Mouse (Mus musculus): ENCODE results near the gene Ctu1. TPM values are rescaled to one million over a fixed set of nuclear protein-coding genes. Genes with fewer than 3 reads are reported as not detected.
"Not testable (repeated sequence)": the region's sequence is repeated elsewhere in the genome, so short reads cannot be mapped to it uniquely, and the experiment has no call there.

Gene Ctu1
- total RNA-seq (2021): 10 to 100 TPM; 11.2 to 14.6 TPM
- long read RNA-seq, experiment 1, transcript Ctu1-201 (3 exons, 2,475 nt): major isoform, 19 of 23 reads
- long read RNA-seq, experiment 1, partial matches to known transcripts: 4 of 23 reads
- long read RNA-seq, experiment 1, other reads (novel, unspliced or antisense): 0 of 23 reads
- long read RNA-seq, experiment 2, transcript Ctu1-201 (3 exons, 2,475 nt): major isoform, 7 of 7 reads
- long read RNA-seq, experiment 2, partial matches to known transcripts: 0 of 7 reads
- long read RNA-seq, experiment 2, other reads (novel, unspliced or antisense): 0 of 7 reads

DNA sequence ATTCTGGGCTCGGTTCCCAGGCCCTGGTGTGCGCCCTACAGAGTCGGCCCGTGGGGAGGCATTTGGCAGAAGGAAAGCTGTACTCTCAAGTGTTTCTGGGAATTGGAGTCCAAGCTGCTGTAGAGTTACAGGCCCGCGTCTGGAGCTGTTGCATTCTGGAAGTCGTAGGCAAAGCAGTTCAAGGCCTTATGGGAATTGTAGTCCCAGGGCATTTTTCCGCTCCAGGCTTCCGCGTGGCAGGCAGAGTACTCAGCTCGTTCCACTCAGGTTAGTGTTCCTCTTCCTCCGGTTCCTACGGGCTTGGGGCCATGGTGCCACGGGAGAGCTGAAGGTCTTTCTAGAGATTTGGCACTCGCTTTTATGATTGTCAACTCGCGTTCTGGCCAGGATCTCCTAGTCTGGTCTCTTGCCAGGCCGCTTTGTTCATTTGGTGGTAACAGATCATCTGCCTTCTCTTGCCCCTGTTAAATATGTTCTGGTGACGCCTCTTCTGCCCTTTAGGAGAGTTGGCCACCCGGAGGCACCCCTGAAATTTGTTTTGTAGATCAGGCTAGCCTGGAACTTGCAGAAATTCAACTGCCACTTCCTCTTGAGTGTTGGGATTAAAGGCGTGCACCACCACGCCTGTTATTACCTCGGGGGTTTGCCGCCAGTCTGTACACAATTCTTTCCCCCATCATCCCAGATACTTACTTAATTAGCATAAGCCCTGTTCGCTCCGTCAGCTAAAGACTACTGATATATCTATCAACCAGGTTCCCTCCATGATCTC lies at the start of gene Ctu1:
TSS of gene Ctu1 (plus strand) at position 208 of the 772 bp plus-strand sequence.
- peak; percentile 92 to 93 for DNase-seq

DNA sequence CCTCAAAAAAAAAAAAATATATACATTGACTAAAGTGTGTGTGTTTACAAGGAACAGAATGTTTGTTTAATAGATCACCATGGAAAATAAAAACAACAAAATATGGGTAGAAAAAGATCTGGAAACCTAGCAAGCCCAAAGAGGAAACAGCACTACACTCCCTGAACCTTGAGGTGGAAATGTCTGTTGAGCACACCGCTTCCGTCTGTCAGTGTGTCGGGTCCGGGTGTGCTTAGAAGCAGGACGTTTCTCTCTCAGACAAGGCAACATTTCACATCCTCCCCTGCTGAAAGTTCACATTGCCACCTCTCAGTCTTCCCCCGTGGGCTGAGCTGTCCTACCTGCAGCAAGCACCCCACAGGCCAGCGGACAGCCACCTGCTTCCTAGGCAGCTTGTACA lies 48.9 kb upstream of the Ctu1 start:
- DNase-seq: no peak

DNA sequence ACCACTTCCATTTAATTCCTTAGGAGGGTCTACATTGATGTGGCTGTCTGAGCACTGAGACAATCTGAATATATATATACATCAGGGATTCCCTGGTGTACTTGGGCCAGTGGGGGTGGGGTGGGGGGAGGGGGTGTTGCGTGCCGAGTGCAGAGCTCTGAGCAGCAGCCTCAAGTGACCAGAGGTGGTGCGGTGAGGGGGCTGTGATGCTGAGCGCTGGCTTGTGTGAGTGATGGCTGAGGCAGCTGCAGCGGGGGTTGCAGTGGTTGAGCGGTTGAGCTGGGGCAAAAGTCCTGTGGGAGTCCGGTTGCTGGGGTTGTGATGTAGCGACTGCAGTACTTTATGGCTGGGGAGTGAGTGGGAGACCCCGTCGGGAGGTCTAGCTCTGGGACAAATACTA lies 48.0 kb upstream of the Ctu1 start:
- no peak for DNase-seq

GRCm38 (mm10) chr7:43625065-43625464 lies 46.8 kb upstream of the Ctu1 start:
- no peak for DNase-seq

DNA sequence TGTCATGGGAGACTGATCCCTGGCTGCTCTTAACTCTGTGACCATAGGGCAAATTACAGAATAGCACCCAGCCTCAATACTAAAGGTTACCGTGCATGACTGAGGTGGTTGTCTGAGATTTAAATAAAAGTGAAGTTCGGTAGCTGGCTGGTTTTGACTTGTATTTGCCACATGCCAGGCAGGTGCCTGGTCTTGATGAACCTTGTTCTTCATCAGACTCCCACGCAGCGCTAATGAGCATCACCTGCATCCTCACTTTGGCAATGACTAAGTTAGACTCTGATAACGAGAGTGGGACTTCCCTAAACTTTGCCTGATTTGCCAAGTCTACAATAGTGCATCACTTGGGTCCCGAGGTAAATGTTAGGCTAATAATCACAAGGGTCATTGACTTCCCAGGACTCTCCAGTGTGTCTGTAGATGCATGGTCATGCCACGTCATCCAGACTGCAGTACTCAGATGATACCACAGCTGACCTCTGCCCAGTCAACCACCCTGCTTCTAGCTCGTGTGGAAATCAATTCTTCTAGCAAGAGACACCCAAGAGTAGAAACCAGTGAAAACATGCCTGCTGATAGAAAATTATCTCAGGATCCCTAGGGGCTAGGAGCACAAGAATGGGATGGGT lies 45.9 kb upstream of the Ctu1 start:
- no peak for DNase-seq

GRCm38 (mm10) chr7:43633940-43634339 lies 37.9 kb upstream of the Ctu1 start:
- no peak for DNase-seq

- DNase-seq: no peak
These were observed 37.3 kb upstream of the Ctu1 start, which contains the start of gene Ceacam18 for GRCm38 (mm10) chr7:43634500-43634899. TSS of gene Ceacam18 (plus strand) at chr7:43634707.

DNA sequence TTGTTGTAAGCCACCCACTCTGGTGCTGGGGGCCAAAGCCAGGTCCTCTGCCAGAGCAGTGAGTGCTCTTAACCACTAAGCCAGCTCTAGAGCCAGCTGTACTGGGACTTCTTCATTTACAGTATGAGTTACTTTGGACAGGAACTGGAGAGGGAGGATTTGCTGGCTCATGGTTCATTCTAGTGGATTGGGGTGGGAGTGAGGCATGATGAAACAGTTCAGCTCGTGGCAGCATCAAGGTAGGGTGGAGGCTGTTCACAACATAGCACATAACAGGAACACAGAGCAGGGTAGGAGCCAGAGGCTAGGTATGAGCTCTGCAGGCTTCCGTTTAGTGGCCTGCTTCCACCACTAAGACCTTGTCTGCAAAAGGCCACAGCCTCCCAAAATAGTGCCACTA lies 35.6 kb upstream of the Ctu1 start:
- DNase-seq: no peak

DNA sequence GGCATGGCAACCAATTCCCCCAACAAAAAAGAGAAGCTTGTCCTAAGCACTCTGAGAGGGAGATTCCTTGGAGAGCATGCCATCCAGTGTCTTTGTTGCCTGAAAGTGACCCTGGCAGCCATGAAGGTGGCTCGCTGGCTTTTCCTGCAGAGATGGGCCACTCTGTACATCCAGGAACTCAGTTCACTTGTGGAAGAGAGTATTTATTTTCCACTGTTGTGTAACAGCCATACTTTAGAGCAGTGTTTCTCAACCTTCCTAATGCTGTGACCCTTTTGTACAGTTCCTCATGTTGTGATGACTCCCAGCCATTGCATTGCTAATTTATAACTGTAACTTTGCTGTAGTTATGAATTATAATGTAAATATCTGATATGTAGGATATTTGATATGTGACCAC lies 34.7 kb upstream of the Ctu1 start:
- no peak for DNase-seq

DNA sequence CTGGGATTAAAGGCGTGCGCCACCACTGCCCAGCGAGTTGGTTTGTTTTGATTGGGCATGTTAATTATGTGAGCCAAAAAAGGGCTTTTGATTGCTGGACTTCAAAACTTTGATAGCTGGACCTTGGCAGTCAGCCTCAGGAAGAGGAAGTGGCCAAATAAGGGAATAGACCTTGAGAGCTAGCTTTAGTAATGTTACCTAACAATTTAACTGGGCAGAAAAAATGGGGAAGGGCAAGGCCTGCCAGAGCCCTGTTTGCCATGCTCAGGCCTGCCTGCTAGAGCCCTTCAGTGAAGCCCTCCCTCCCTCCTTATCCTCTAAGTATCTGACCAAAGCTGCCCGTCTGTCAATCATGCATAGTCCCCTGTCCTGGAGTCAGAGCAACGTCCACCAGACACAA lies 29.2 kb upstream of the Ctu1 start:
- peak; percentile 64 to 70 for DNase-seq

GRCm38 (mm10) chr7:43643046-43643652 lies 28.7 kb upstream of the Ctu1 start:
- no peak for DNase-seq

DNA sequence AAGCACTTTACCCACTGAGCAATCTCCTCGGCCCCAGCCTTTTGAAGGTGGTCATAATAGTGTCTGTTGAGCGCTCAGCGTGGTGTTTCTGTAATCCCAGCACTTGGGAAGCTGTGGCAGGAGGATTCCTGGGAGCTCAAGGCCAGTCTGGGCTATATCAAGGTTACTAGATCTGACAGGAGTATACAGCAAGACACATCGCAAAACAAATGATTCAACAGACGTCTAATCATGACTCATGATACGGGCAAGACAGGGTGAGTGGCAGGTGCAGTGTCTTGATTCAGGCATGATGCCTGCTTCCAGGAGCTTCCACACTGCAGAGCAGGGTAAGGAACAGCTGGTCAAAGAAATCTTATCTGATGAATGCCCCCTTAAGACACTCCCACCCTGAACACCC lies 19.1 kb upstream of the Ctu1 start:
- peak in 1 of 2 experiments; percentile 14 for DNase-seq

- DNase-seq: no peak
These were observed 17.3 kb upstream of the Ctu1 start for GRCm38 (mm10) chr7:43654519-43654918.

DNA sequence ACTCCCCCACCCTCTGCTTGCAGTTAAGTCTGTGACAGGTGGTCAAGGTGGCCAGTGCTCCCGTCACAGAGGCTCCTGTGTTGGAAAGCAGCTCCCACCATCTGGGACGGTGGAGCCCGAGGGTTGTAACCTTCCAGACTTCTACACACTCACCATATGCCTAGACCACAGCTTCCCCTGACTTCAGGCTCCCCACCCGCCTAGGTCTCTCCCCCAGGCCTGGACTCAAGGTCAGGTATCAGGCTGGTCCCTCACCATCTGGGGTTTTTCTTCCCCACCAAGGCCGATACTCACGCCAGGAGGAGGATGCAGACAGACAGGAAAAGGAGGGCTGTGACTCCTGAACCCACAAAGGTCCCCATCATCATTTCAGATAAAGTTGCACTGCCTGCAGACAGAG lies 15.6 kb upstream of the Ctu1 start:
- no peak for DNase-seq

DNA sequence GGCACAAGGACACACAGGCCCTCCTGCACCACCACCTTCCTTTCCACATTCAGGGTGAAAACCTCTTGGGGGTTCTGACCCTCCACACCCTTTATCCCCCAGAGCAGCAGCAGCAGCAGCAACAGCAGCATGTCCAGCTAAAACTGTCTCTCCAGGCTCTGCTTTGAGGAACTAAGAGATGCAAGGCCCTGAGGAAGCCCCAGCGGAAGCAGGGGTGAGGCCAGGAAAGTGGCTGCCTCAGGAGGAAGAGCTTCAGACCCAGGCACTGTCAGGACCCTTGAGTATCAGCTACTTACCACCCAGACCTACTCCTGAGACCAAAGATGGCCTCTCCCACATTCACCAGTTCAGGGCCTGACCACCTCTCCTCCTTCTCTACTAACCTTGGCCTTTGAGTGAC lies 11.8 kb upstream of the Ctu1 start, which contains the start of gene Siglece:
TSS of gene Siglece (minus strand) at position 160 of the 400 bp plus-strand sequence.
- no peak for DNase-seq

DNA sequence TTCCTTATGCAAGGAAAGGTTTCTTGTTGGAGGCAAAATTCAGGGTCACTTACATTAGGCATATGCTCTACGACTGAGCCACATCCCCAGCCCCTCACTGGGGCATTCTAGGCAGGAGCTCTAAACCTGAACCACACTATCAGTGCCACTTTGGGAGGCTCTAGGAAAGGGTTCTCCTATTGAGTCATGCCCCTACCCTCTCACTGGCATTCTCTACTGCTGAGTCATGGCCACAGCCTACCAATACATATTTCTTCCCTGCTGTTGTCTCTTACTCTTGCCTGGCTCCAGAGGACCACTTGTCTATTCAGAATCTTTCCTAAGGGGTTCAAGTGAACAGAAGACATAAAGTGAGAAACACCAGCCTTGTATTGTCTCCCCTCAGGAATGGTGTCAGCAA lies 9.0 kb upstream of the Ctu1 start:
- peak; percentile 59 to 65 for DNase-seq

- DNase-seq: not testable (repeated sequence)
These were observed 4.6 kb upstream of the Ctu1 start for GRCm38 (mm10) chr7:43667221-43667620.

DNA sequence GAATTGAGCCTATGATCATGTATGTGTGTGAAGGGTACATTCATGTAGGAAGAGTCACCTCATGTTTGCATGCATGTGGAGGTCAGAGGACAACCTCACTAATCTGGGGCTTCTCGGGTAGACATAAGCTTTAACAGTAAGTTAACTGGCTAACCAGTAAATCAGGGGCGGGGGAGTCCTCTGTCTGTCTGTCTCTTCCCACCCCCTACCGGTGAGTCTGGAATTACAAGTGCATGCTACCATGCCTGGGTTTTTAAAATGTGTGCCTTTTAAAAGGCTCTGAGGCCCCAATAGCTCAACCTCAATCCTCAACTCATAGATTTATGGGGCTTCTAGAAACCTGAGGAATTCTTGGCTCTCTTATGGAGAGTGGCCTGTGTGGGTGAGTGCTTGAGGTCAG lies 3.2 kb upstream of the Ctu1 start:
- DNase-seq: peak; percentile 22 to 54

- no peak for DNase-seq
These were observed 580 bp upstream of the Ctu1 start for GRCm38 (mm10) chr7:43671064-43671808.

DNA sequence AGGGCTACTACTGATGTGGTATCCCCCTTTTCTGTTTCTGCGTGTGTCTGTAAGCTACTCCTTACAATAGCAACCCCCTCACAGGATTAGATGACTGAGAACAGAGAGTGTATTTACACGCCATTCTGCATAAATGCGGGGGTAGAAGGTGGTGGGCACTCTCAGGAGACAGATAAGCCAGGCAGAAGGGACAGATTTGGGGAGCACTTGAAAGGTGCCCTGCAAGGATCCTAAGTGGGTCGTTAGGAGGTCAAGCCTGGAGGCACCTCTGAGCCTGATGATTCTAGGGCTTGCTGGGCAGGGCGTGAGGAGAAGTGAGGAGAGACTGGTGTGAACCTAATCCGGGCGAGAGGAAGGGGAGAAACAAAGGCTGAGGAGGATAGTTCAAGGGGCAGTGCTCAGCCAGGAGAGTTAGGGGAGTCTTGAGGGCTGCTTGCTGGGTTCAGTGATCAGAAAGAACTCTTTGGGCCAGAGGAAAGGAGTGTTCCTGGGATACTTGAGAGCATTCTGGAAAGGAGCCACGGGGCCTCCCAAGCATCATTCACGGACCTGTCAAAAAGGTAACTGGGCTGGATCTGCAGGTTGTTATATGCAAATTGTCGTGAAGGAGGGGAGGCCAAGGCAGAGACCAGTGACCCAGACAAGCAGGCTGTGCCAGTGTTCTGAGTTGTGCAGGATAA lies 905 bp downstream of the Ctu1 start:
- no peak for DNase-seq

- DNase-seq: no peak
These were observed 3.3 kb downstream of the Ctu1 start for GRCm38 (mm10) chr7:43675091-43675490.
